16 mouse cellular contexts compared by ENCODE assay signal in the genomic region with DNA sequence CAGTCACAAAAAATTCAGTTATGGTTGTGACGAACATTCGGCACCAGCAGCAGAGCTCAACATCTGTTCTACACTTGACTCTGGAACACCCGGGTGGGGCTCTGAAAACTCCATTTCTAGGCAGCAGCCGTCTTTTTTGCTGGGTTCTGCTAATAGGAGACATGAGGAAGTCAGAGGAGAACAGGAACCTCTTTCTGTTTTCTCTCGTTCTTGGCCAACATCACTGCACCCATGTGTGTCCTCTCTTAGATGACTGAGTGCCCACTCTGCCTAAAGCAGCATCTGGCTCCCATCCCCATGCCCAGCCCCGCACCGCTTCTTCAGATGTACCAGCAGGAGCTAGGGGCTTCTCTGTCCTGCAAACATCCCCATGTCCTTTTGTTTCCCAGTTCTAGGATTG.
"Had no signal": no experiment of that assay in that cellular context is flagged by ENCODE, and none has a peak within 500 bp of the region (broad histone marks: within the 10 kb centered on the region; RNA-seq: fewer than 3 reads in every experiment).

No protein-coding gene starts in this region.

- H3K27ac ChIP-seq: liver, embryonic 14.5 days; midbrain, embryonic 13.5 days; neural tube, embryonic 12.5 days had no signal

- H3K4me2 ChIP-seq: lung, embryonic 14.5 days; midbrain, embryonic 11.5 days; midbrain, embryonic 13.5 days; neural tube, embryonic 12.5 days had no signal

- H3K4me3 ChIP-seq: megakaryocyte, embryonic 14.5 days; midbrain, embryonic 13.5 days; neural tube, embryonic 12.5 days had no signal

- ATAC-seq: midbrain, embryonic 13.5 days; midbrain, embryonic 16.5 days had no signal

- H3K9ac ChIP-seq: liver, embryonic 14.5 days; lung, embryonic 14.5 days; midbrain, embryonic 13.5 days; neural tube, embryonic 12.5 days had no signal

- DNase-seq: lung, adult 18-20 months; lung, embryonic 14.5 days; lung, postnatal 10 days; lung, postnatal 4 days; right cerebral cortex, postnatal 14 days; right cerebral cortex, postnatal 4 days; spleen, adult 18-20 months; thymus, adult 18-20 months; thymus, postnatal 25 days; thymus, postnatal 4 days had no signal

- H3K36me3 ChIP-seq: midbrain, embryonic 13.5 days; neural tube, embryonic 12.5 days had no signal

- H3K9me3 ChIP-seq: midbrain, embryonic 13.5 days; neural tube, embryonic 12.5 days had no signal

- H3K27me3 ChIP-seq: midbrain, embryonic 13.5 days; neural tube, embryonic 12.5 days had no signal
